8 mouse cellular contexts compared by ENCODE assay signal in the genomic region with DNA sequence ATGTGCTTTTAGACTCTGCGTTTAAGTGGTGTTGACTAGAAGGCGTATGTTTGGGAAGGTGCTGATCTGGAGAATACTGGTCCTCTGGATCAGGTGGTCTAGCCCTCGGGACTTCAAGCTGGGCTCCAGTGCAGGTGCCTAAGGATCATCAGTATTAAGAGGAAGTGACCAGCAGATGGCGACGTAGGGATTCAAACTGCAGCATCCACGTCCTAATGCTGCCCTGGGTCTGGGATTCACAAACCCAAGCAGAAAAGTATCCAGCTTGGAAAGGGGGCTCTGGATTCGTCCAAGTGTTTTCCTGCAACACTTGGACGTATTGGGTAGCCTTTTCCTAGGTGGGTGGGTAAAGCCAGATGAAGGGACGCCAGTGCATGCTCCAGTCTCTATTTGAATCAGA.
DNase-seq lines count a peak whose midpoint lies in the region; ATAC-seq and TF ChIP-seq lines count a peak whose summit lies in the region.

No protein-coding gene starts in this region.

- H3K9me3 ChIP-seq in intestine, embryonic 15.5 days: no peaks in the 10 kb centered on the region
- H3K9me3 ChIP-seq in midbrain, embryonic 14.5 days (ENCODE audit: control insufficient read depth, low read length): no peaks in the 10 kb centered on the region

- TF ChIP-seq CTCF in testis, adult 2 months (IDR thresholded peaks at IDR 0.05; ENCODE audit: control insufficient read depth, insufficient read depth, insufficient replicate concordance, low read depth, low read length): peak; percentile 43; the same call in 1 of the 2 replicates

- no peak for TF ChIP-seq POLR2A in testis, adult 2 months (IDR thresholded peaks at IDR 0.05; ENCODE audit: control insufficient read depth, low read depth, low read length)

- no peaks in the 10 kb centered on the region for H3K27me3 ChIP-seq in intestine, embryonic 15.5 days (replicated peaks)
- no peaks in the 10 kb centered on the region for H3K27me3 ChIP-seq in midbrain, embryonic 14.5 days (ENCODE audit: control insufficient read depth, insufficient read depth, low read length)
- no peaks in the 10 kb centered on the region for H3K27me3 ChIP-seq in testis, adult 2 months (ENCODE audit: control insufficient read depth, insufficient read depth, low read length)

- 14% methylated on average over 9 of the region's 9 CpGs for WGBS in intestine, embryonic 15.5 days
- 12% methylated on average over 9 of the region's 9 CpGs for whole genome bisulfite sequencing in midbrain, embryonic 14.5 days

- peak; percentile 14 for DNase-seq in heart, adult 8-10 months (ENCODE audit: low spot score)
- DNase-seq in heart, adult 11 months: no peak
- peak; percentile 73 for DNase-seq in cerebellum, adult 8-10 months
- peak; percentile 74 for DNase-seq in forelimb bud, embryonic 11.5 days (ENCODE audit: low read depth, low spot score)
- peak; percentile 31 to 55 for DNase-seq in left cerebral cortex, postnatal 10 days (ENCODE audit: extremely low spot score in 1 of 2, low spot score in 2 of 2)
- DNase-seq in midbrain, embryonic 14.5 days: peak; percentile 91

- H3K4me1 ChIP-seq in intestine, embryonic 15.5 days (replicated peaks): no peaks in the 10 kb centered on the region
- H3K4me1 ChIP-seq in midbrain, embryonic 14.5 days (ENCODE audit: control insufficient read depth, insufficient read depth, low read length): no peaks in the 10 kb centered on the region
- no peaks in the 10 kb centered on the region for H3K4me1 ChIP-seq in testis, adult 2 months (ENCODE audit: control insufficient read depth, insufficient read depth, low read length)

- no peak overlapping the region for H3K4me2 ChIP-seq in intestine, embryonic 15.5 days (replicated peaks)
- H3K4me2 ChIP-seq in midbrain, embryonic 14.5 days (ENCODE audit: low read length): no peak overlapping the region

- H3K27ac ChIP-seq in intestine, embryonic 15.5 days: no peak overlapping the region
- no peak overlapping the region for H3K27ac ChIP-seq in midbrain, embryonic 14.5 days (replicated peaks; ENCODE audit: low read depth, low read length)
- no peak overlapping the region for H3K27ac ChIP-seq in testis, adult 2 months (ENCODE audit: control insufficient read depth, insufficient read depth, low read depth, low read length)

- no peak overlapping the region for H3K9ac ChIP-seq in intestine, embryonic 15.5 days
- H3K9ac ChIP-seq in midbrain, embryonic 14.5 days (replicated peaks; ENCODE audit: low read length): no peak overlapping the region

- no peaks in the 10 kb centered on the region for H3K36me3 ChIP-seq in intestine, embryonic 15.5 days
- H3K36me3 ChIP-seq in midbrain, embryonic 14.5 days (ENCODE audit: control insufficient read depth, insufficient read depth, low read length): no peaks in the 10 kb centered on the region
- no peaks in the 10 kb centered on the region for H3K36me3 ChIP-seq in testis, adult 2 months (ENCODE audit: control insufficient read depth, insufficient read depth, low read length)

- H3K4me3 ChIP-seq in intestine, embryonic 15.5 days (replicated peaks): no peak overlapping the region
- no peak overlapping the region for H3K4me3 ChIP-seq in midbrain, embryonic 14.5 days (replicated peaks; ENCODE audit: low read depth, low read length)
- H3K4me3 ChIP-seq in testis, adult 2 months (ENCODE audit: control insufficient read depth, low read depth, low read length): no peak overlapping the region

- peak; percentile 62; the same call in 1 of the 2 replicates for ATAC-seq in intestine, embryonic 15.5 days
- ATAC-seq in midbrain, embryonic 14.5 days (ENCODE audit: low FRiP score, low TSS enrichment): peak; percentile 71; the same call in 1 of the 2 replicates

- intact Hi-C loops in left cerebral cortex, postnatal 10 days (cut with DNase I): no loop called here
